Mouse (Mus musculus): Measurements from ENCODE around the gene Ubn2. TPM values are rescaled to one million over a fixed set of nuclear protein-coding genes. Genes with fewer than 3 reads are reported as not detected.
"Not testable (repeated sequence)": the region's sequence is repeated elsewhere in the genome, so short reads cannot be mapped to it uniquely, and the experiment has no call there.

Ubn2 gene
- polyA plus RNA-seq, 1 experiment, result 0.46 TPM

- no peaks in the 10 kb centered on the region for H3K9me3 ChIP-seq (ENCODE audit: control insufficient read depth, low read length)
- no peaks in the 10 kb centered on the region for H3K36me3 ChIP-seq (ENCODE audit: control insufficient read depth)
- peaks cover 35% of the 10 kb centered on the region for H3K4me1 ChIP-seq (ENCODE audit: control insufficient read depth)
- TF ChIP-seq TAL1 (IDR thresholded peaks at IDR 0.05; ENCODE audit: low read length) (no peak), GATA1 (IDR thresholded peaks at IDR 0.05; ENCODE audit: low read length) (no peak)
- peak overlapping the region; percentile 70 for H3K4me3 ChIP-seq (replicated peaks)
- no peaks in the 10 kb centered on the region for H3K27me3 ChIP-seq (ENCODE audit: control insufficient read depth)
Observed at GRCm38 (mm10) chr6:38532500-38533420, 99.0 kb downstream of the Ubn2 start.

GRCm38 (mm10) chr6:38533428-38534405 lies 100.0 kb downstream of the Ubn2 start, which contains the start of gene Fmc1:
Fmc1 (plus strand) TSS chr6:38533502.
- no peaks in the 10 kb centered on the region for H3K27me3 ChIP-seq (ENCODE audit: control insufficient read depth)
- no peaks in the 10 kb centered on the region for H3K9me3 ChIP-seq (ENCODE audit: control insufficient read depth, low read length)
- H3K4me1 ChIP-seq (ENCODE audit: control insufficient read depth), result peaks cover 35% of the 10 kb centered on the region
- TF ChIP-seq GATA1 (IDR thresholded peaks at IDR 0.05; ENCODE audit: low read length) (peak; percentile 17; the same call in 1 of the 2 replicates), TAL1 (IDR thresholded peaks at IDR 0.05; ENCODE audit: low read length) (no peak)
- peak within 1 kb of the TSS; percentile 70 for H3K4me3 ChIP-seq (replicated peaks)
- H3K36me3 ChIP-seq (ENCODE audit: control insufficient read depth), result no peaks in the 10 kb centered on the region

- Histone ChIP-seq H3K27me3 (ENCODE audit: control insufficient read depth) (no peaks in the 10 kb centered on the region), H3K9me3 (ENCODE audit: control insufficient read depth, low read length) (no peaks in the 10 kb centered on the region), H3K36me3 (ENCODE audit: control insufficient read depth) (peaks cover 8% of the 10 kb centered on the region), H3K4me3 (replicated peaks) (peak overlapping the region; percentile 70), H3K4me1 (ENCODE audit: control insufficient read depth) (peaks cover 35% of the 10 kb centered on the region)
- TF ChIP-seq GATA1 (IDR thresholded peaks at IDR 0.05; ENCODE audit: low read length) (no peak), TAL1 (IDR thresholded peaks at IDR 0.05; ENCODE audit: low read length) (no peak)
Observed at GRCm38 (mm10) chr6:38534640-38535365, 101.1 kb downstream of the Ubn2 start.

GRCm38 (mm10) chr6:38535366-38535690 lies 101.6 kb downstream of the Ubn2 start:
- TF ChIP-seq TAL1 (IDR thresholded peaks at IDR 0.05; ENCODE audit: low read length) (no peak), GATA1 (IDR thresholded peaks at IDR 0.05; ENCODE audit: low read length) (no peak)
- Histone ChIP-seq H3K4me1 (ENCODE audit: control insufficient read depth) (peaks cover 35% of the 10 kb centered on the region), H3K9me3 (ENCODE audit: control insufficient read depth, low read length) (no peaks in the 10 kb centered on the region), H3K27me3 (ENCODE audit: control insufficient read depth) (no peaks in the 10 kb centered on the region), H3K36me3 (ENCODE audit: control insufficient read depth) (peaks cover 13% of the 10 kb centered on the region), H3K4me3 (replicated peaks) (peak overlapping the region; percentile 70)

GRCm38 (mm10) chr6:38535788-38536187 lies 102.0 kb downstream of the Ubn2 start:
- no peaks in the 10 kb centered on the region for H3K27me3 ChIP-seq (ENCODE audit: control insufficient read depth)
- no peak for TF ChIP-seq GATA1 (IDR thresholded peaks at IDR 0.05; ENCODE audit: low read length)
- no peak for TF ChIP-seq TAL1 (IDR thresholded peaks at IDR 0.05; ENCODE audit: low read length)
- H3K36me3 ChIP-seq (ENCODE audit: control insufficient read depth), result peaks cover 13% of the 10 kb centered on the region

GRCm38 (mm10) chr6:38544141-38544540 lies 110.4 kb downstream of the Ubn2 start:
- not testable (repeated sequence) for H3K27me3 ChIP-seq (ENCODE audit: control insufficient read depth); H3K4me3 ChIP-seq (replicated peaks); H3K4me1 ChIP-seq (ENCODE audit: control insufficient read depth); H3K9me3 ChIP-seq (ENCODE audit: control insufficient read depth, low read length)
- peaks cover 14% of the 10 kb centered on the region for H3K36me3 ChIP-seq (ENCODE audit: control insufficient read depth)

More at GRCm38 (mm10) chr6:38535788-38536187, 102.0 kb downstream of the Ubn2 start:
- peaks cover 35% of the 10 kb centered on the region for H3K4me1 ChIP-seq (ENCODE audit: control insufficient read depth)
- H3K9me3 ChIP-seq (ENCODE audit: control insufficient read depth, low read length), result no peaks in the 10 kb centered on the region
- H3K4me3 ChIP-seq (replicated peaks), result peak overlapping the region; percentile 70

GRCm38 (mm10) chr6:38547005-38547404 lies 113.3 kb downstream of the Ubn2 start:
- H3K36me3 ChIP-seq (ENCODE audit: control insufficient read depth); H3K4me3 ChIP-seq (replicated peaks); H3K9me3 ChIP-seq (ENCODE audit: control insufficient read depth, low read length); H3K27me3 ChIP-seq (ENCODE audit: control insufficient read depth): not testable (repeated sequence)
- H3K4me1 ChIP-seq (ENCODE audit: control insufficient read depth), result peaks cover 20% of the 10 kb centered on the region

GRCm38 (mm10) chr6:38547707-38548106 lies 114.0 kb downstream of the Ubn2 start:
- Histone ChIP-seq H3K9me3 (ENCODE audit: control insufficient read depth, low read length) (no peaks in the 10 kb centered on the region), H3K4me1 (ENCODE audit: control insufficient read depth) (peaks cover 20% of the 10 kb centered on the region), H3K4me3 (replicated peaks) (no peak overlapping the region), H3K36me3 (ENCODE audit: control insufficient read depth) (peaks cover 2% of the 10 kb centered on the region), H3K27me3 (ENCODE audit: control insufficient read depth) (no peaks in the 10 kb centered on the region)
- TF ChIP-seq GATA1 (IDR thresholded peaks at IDR 0.05; ENCODE audit: low read length), result no peak
- no peak for TF ChIP-seq TAL1 (IDR thresholded peaks at IDR 0.05; ENCODE audit: low read length)

GRCm38 (mm10) chr6:38548595-38548994 lies 114.8 kb downstream of the Ubn2 start:
- not testable (repeated sequence) for H3K36me3 ChIP-seq (ENCODE audit: control insufficient read depth); H3K4me3 ChIP-seq (replicated peaks); H3K27me3 ChIP-seq (ENCODE audit: control insufficient read depth); H3K9me3 ChIP-seq (ENCODE audit: control insufficient read depth, low read length)
- H3K4me1 ChIP-seq (ENCODE audit: control insufficient read depth), result peaks cover 24% of the 10 kb centered on the region

GRCm38 (mm10) chr6:38549840-38550239 lies 116.1 kb downstream of the Ubn2 start:
- Histone ChIP-seq H3K4me3 (replicated peaks) (peak overlapping the region; percentile 78), H3K36me3 (ENCODE audit: control insufficient read depth) (peaks cover 20% of the 10 kb centered on the region), H3K4me1 (ENCODE audit: control insufficient read depth) (peaks cover 37% of the 10 kb centered on the region)
- not testable (repeated sequence) for H3K9me3 ChIP-seq (ENCODE audit: control insufficient read depth, low read length); H3K27me3 ChIP-seq (ENCODE audit: control insufficient read depth)

All from erythroblast, embryonic 14.5 days (primary cell).